Mouse (Mus musculus) CD4-positive, CD25-positive, alpha-beta regulatory T cell, adult 9 weeks (primary cell): ENCODE data around the gene Mcmbp. TPM values are rescaled to one million over a fixed set of nuclear protein-coding genes. Genes with fewer than 3 reads are reported as not detected.

Experiments
- polyA plus RNA-seq: library from polyadenylated mRNA; unstranded; fragments of 100-300 nt; shearing (Covaris generic); gene quantifications from one replicate; pipeline ENCODE4 v1.2.1, GENCODE M21; 2017

The Mcmbp gene
- polyA plus RNA-seq: 13.9 TPM

DNA sequence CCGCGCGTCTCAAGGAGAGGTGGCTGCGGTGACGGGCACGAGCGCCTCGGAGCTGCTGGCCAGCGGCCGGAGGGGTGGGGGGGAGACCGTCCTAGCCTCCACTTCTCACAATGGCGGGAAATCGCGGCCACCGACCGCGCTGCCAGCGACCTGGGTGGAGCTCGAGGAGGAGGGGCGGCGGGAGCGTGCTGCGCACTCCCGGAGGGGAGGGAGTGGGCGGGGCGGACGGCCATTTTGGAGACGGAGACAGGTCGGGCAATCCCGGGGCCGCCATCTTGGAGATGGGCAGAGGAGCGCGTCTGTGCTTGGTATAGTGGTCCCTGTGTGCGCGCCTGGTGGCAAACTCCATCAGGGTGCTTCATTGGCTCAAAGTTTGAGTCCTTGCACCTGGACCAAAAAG is at the start of gene Mcmbp:
Gene Mcmbp, minus strand, starts transcription at position 162 of the 400 bp plus-strand sequence.

DNA sequence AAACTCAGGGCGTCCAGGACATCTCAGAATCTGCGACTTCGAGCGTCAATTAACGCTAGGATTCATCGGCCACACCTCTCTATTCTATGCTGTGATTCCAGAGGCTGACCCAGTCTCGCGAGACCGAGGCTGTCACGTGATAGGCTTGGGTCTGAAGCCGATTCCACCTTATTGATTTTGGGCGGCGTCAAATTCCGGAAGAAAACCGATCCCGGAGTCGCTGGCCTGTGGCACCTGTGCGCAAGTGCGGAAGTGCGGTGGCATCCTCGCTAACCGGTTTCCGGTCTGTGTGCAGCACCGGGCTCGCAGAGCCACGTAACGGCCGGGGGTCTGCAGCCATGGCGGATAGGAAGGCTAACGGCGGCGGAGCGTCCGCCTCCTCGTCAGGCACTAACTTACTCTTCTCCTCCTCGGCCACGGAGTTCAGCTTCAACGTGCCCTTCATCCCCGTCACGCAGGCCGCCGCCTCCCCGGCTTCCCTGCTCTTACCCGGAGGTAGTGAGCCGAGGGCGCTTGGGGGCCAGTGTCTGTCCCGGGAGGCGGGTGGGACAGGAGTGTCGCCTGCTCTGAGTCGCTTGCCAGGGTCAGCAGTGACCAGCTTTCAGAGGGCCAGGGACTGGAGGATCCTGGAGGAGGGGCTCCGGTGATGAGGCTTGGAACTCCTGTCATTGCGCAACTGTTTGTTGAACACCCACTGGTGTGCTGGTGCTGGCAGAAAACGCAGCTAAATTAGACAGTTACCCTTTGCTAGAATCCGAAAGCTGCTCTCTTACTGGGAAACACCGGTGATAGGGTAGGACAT is 4.6 kb upstream of the Mcmbp start, which contains the start of gene Sec23ip:
Gene Sec23ip, plus strand, starts transcription at position 260 of the 802 bp plus-strand sequence.

Other genes starting within 250 kb of the Mcmbp start
- 9.1 TPM for gene Bag3, start 216.9 kb downstream of the Mcmbp start, polyA plus RNA-seq
- gene Inpp5f, start 129.2 kb downstream of the Mcmbp start, polyA plus RNA-seq: 48.7 TPM
- 75.9 TPM for gene Sec23ip, start 4.4 kb upstream of the Mcmbp start, polyA plus RNA-seq